Mouse (Mus musculus): Measurements from ENCODE around the gene Tspan7. TPM values are rescaled to one million over a fixed set of nuclear protein-coding genes. Genes with fewer than 3 reads are reported as not detected.

The Tspan7 gene
- polyA plus RNA-seq, 1 experiment from 2014 or later, result 86.0 TPM

DNA sequence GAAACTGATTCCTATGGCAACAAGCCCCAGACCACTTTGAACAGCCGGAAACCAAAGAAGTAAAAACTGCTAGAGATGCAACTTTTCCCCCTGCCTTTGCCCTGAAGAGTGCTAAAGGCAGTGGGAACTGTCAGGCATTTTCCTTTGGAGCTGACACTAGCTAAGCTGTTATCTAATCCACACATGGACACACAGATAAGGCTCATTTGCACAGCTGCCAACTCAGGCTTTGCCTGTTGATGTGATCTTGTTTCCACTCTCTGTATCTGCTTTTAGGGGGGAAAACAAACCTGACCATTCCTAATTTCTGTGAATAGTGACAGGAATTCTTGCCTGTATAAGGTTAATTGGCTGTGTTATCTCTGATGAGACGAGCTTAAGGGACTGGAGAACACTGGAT lies 17.7 kb downstream of the Tspan7 start:
- Histone ChIP-seq H3K9me3 (replicated peaks) (no peaks in the 10 kb centered on the region), H3K4me2 (no peak overlapping the region), H3K36me3 (no peaks in the 10 kb centered on the region), H3K27ac (no peak overlapping the region), H3K27me3 (no peaks in the 10 kb centered on the region), H3K9ac (no peak overlapping the region), H3K4me1 (replicated peaks) (peaks cover 3% of the 10 kb centered on the region; the same call in 1 of the 2 replicates), H3K4me3 (no peak overlapping the region)
- 23% methylated on average over 2 of the region's 2 CpGs for WGBS
- no peak for ATAC-seq (replicated peaks; ENCODE audit: insufficient number of reproducible peaks, insufficient read depth, low FRiP score, low read depth)

- Histone ChIP-seq H3K27ac (no peak overlapping the region), H3K27me3 (no peaks in the 10 kb centered on the region), H3K4me3 (no peak overlapping the region), H3K4me1 (replicated peaks) (peaks cover 2% of the 10 kb centered on the region; the same call in 1 of the 2 replicates), H3K36me3 (no peaks in the 10 kb centered on the region), H3K4me2 (no peak overlapping the region), H3K9me3 (replicated peaks) (no peaks in the 10 kb centered on the region), H3K9ac (no peak overlapping the region)
- 44% methylated on average over 5 of the region's 5 CpGs for WGBS
- ATAC-seq (replicated peaks; ENCODE audit: insufficient number of reproducible peaks, insufficient read depth, low FRiP score, low read depth), result no peak
Observed at GRCm38 (mm10) chrX:10514417-10514816, 29.5 kb downstream of the Tspan7 start.

- no peaks in the 10 kb centered on the region for H3K36me3 ChIP-seq
- 44% methylated on average over 3 of the region's 3 CpGs for WGBS
- no peak for ATAC-seq (replicated peaks; ENCODE audit: insufficient number of reproducible peaks, insufficient read depth, low FRiP score, low read depth)
- H3K4me1 ChIP-seq (replicated peaks), result peaks cover 2% of the 10 kb centered on the region; the same call in 1 of the 2 replicates
- no peak overlapping the region for H3K4me2 ChIP-seq
- no peak overlapping the region for H3K9ac ChIP-seq
- H3K27me3 ChIP-seq, result no peaks in the 10 kb centered on the region
- no peak overlapping the region for H3K4me3 ChIP-seq
- H3K9me3 ChIP-seq (replicated peaks), result no peaks in the 10 kb centered on the region
- no peak overlapping the region for H3K27ac ChIP-seq
Observed at GRCm38 (mm10) chrX:10514971-10515370, 30.0 kb downstream of the Tspan7 start.

- no peak overlapping the region for H3K4me2 ChIP-seq
- WGBS, result 80% methylated on average over 7 of the region's 7 CpGs
- no peaks in the 10 kb centered on the region for H3K27me3 ChIP-seq
- no peak overlapping the region for H3K9ac ChIP-seq
- ATAC-seq (replicated peaks; ENCODE audit: insufficient number of reproducible peaks, insufficient read depth, low FRiP score, low read depth), result no peak
- H3K27ac ChIP-seq, result no peak overlapping the region
- H3K4me1 ChIP-seq (replicated peaks), result peaks cover 2% of the 10 kb centered on the region; the same call in 1 of the 2 replicates
- no peak overlapping the region for H3K4me3 ChIP-seq
- no peaks in the 10 kb centered on the region for H3K9me3 ChIP-seq (replicated peaks)
- H3K36me3 ChIP-seq, result no peaks in the 10 kb centered on the region
Observed at GRCm38 (mm10) chrX:10516448-10516847, 31.5 kb downstream of the Tspan7 start.

DNA sequence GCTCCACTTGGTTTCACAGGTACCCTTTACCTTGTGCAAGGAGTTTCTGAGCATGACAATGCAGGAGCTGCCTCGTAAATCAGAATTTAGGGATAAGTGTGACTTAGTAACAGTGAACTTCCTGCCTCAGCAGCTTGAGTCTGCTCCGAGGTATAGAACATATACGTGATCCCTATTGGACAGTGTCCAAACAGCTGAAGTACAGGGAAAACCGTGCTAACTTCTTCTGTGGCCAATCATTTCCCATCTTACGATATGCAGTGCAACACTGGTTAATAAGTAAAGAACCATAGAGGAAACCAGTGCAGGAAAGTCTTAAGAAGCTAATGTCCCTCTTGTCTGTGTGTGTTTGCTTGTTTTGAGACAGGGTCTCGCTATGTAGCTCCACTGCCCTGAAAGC lies 32.0 kb downstream of the Tspan7 start:
- no peaks in the 10 kb centered on the region for H3K36me3 ChIP-seq
- no peaks in the 10 kb centered on the region for H3K27me3 ChIP-seq
- H3K4me1 ChIP-seq (replicated peaks), result peaks cover 2% of the 10 kb centered on the region; the same call in 1 of the 2 replicates
- H3K4me2 ChIP-seq, result no peak overlapping the region
- no peak overlapping the region for H3K27ac ChIP-seq
- WGBS, result 73% methylated on average over 6 of the region's 6 CpGs
- no peak overlapping the region for H3K4me3 ChIP-seq
- H3K9ac ChIP-seq, result no peak overlapping the region
- no peak for ATAC-seq (replicated peaks; ENCODE audit: insufficient number of reproducible peaks, insufficient read depth, low FRiP score, low read depth)
- H3K9me3 ChIP-seq (replicated peaks), result no peaks in the 10 kb centered on the region

- Histone ChIP-seq H3K4me3 (no peak overlapping the region), H3K27me3 (no peaks in the 10 kb centered on the region), H3K27ac (no peak overlapping the region), H3K4me1 (replicated peaks) (peaks cover 2% of the 10 kb centered on the region; the same call in 1 of the 2 replicates), H3K9ac (no peak overlapping the region), H3K4me2 (no peak overlapping the region), H3K36me3 (no peaks in the 10 kb centered on the region), H3K9me3 (replicated peaks) (no peaks in the 10 kb centered on the region)
- no peak for ATAC-seq (replicated peaks; ENCODE audit: insufficient number of reproducible peaks, insufficient read depth, low FRiP score, low read depth)
- 69% methylated on average over 4 of the region's 4 CpGs for whole genome bisulfite sequencing
Observed at GRCm38 (mm10) chrX:10517756-10518155, 32.8 kb downstream of the Tspan7 start.

- peak overlapping the region; percentile 61 for H3K27ac ChIP-seq
- 38% methylated on average over 5 of the region's 5 CpGs for WGBS
- H3K9me3 ChIP-seq (replicated peaks), result no peaks in the 10 kb centered on the region
- peaks cover 2% of the 10 kb centered on the region; the same call in 1 of the 2 replicates for H3K4me1 ChIP-seq (replicated peaks)
- no peaks in the 10 kb centered on the region for H3K36me3 ChIP-seq
- no peak; the same call in 1 of the 2 replicates for ATAC-seq (replicated peaks; ENCODE audit: insufficient number of reproducible peaks, insufficient read depth, low FRiP score, low read depth)
- no peak overlapping the region for H3K4me3 ChIP-seq
- no peaks in the 10 kb centered on the region for H3K27me3 ChIP-seq
- H3K4me2 ChIP-seq, result no peak overlapping the region
- no peak overlapping the region for H3K9ac ChIP-seq
Observed at GRCm38 (mm10) chrX:10518510-10518909, 33.6 kb downstream of the Tspan7 start.

GRCm38 (mm10) chrX:10535450-10535849 lies 50.5 kb downstream of the Tspan7 start:
- 15% methylated on average over 2 of the region's 2 CpGs for WGBS
- H3K4me3 ChIP-seq, result no peak overlapping the region
- ATAC-seq (replicated peaks; ENCODE audit: insufficient number of reproducible peaks, insufficient read depth, low FRiP score, low read depth), result no peak

DNA sequence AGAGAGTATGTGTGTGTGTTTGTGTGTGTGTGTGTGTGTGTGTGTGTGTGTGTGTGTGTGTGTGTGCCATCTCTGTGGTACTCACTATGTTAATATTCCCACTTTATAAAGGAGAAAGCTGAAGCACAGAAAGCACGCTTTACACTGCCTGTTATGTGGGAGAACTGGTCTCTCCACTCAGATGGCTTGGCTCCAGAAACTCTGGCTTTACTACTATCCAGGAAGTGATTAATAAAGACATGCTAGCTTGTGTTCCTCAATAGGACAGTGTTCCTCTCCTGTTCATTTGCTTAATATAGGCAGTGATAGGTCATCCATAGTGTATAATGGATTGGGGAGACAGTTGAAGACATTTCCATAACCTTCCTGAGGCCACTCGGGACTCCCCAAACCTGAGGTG lies 54.1 kb downstream of the Tspan7 start:
- Histone ChIP-seq H3K9ac (no peak overlapping the region), H3K27ac (peak overlapping the region; percentile 57), H3K27me3 (no peaks in the 10 kb centered on the region), H3K9me3 (replicated peaks) (no peaks in the 10 kb centered on the region), H3K36me3 (no peaks in the 10 kb centered on the region), H3K4me1 (replicated peaks) (peaks cover 8% of the 10 kb centered on the region), H3K4me3 (no peak overlapping the region), H3K4me2 (no peak overlapping the region)
- 66% methylated on average over 2 of the region's 2 CpGs for WGBS
- ATAC-seq (replicated peaks; ENCODE audit: insufficient number of reproducible peaks, insufficient read depth, low FRiP score, low read depth), result no peak

More at GRCm38 (mm10) chrX:10535450-10535849, 50.5 kb downstream of the Tspan7 start:
- H3K4me2 ChIP-seq, result no peak overlapping the region
- H3K36me3 ChIP-seq, result no peaks in the 10 kb centered on the region
- H3K9ac ChIP-seq, result no peak overlapping the region
- peaks cover 8% of the 10 kb centered on the region for H3K4me1 ChIP-seq (replicated peaks)
- no peaks in the 10 kb centered on the region for H3K27me3 ChIP-seq
- no peaks in the 10 kb centered on the region for H3K9me3 ChIP-seq (replicated peaks)
- no peak overlapping the region for H3K27ac ChIP-seq

DNA sequence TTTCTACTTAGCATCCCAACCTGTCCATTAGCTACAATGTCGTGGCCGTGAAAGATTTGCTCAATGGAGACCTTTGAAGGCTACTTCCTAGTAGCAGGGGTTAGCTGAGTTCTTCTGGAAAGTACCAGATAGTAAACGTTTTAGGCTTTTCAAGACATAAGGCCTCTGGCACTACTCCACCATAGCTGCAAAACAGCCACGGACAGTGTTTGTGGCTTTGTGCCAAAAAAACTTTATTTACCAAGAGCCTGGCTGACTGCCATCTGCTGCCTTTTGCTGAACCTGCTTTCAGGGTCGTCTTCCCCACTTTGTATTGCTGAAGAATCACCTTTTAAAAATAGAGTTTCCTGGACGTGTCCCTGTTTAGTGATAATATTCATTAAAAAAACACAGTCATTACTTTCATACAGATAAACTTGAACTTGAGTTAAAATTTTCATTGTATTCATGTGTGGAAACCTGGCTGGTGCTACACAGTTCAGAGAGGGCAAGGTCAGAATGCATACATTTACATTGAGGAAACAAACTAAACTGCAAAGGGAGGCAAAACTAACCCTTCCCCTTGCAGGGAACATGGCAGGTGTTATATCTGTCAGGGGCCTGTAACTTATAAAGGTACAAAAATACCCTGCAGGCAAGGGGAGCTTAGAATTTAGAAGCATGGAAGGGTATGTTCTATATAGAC lies 54.7 kb downstream of the Tspan7 start:
- Histone ChIP-seq H3K9ac (no peak overlapping the region), H3K27me3 (no peaks in the 10 kb centered on the region), H3K4me1 (replicated peaks) (peaks cover 8% of the 10 kb centered on the region), H3K27ac (peak overlapping the region; percentile 57), H3K9me3 (replicated peaks) (no peaks in the 10 kb centered on the region), H3K4me3 (no peak overlapping the region), H3K36me3 (no peaks in the 10 kb centered on the region), H3K4me2 (no peak overlapping the region)
- WGBS, result 29% methylated on average over 6 of the region's 6 CpGs
- ATAC-seq (replicated peaks; ENCODE audit: insufficient number of reproducible peaks, insufficient read depth, low FRiP score, low read depth), result no peak

- no peaks in the 10 kb centered on the region for H3K9me3 ChIP-seq (replicated peaks)
- no peak for ATAC-seq (replicated peaks; ENCODE audit: insufficient number of reproducible peaks, insufficient read depth, low FRiP score, low read depth)
- H3K27me3 ChIP-seq, result no peaks in the 10 kb centered on the region
- no peak overlapping the region for H3K4me2 ChIP-seq
- H3K4me3 ChIP-seq, result no peak overlapping the region
- no peak overlapping the region for H3K27ac ChIP-seq
- WGBS, result 75% methylated on average over 3 of the region's 3 CpGs
- no peak overlapping the region for H3K9ac ChIP-seq
- H3K4me1 ChIP-seq (replicated peaks), result no peaks in the 10 kb centered on the region
- no peaks in the 10 kb centered on the region for H3K36me3 ChIP-seq
Observed at GRCm38 (mm10) chrX:10546840-10547239, 61.9 kb downstream of the Tspan7 start.

DNA sequence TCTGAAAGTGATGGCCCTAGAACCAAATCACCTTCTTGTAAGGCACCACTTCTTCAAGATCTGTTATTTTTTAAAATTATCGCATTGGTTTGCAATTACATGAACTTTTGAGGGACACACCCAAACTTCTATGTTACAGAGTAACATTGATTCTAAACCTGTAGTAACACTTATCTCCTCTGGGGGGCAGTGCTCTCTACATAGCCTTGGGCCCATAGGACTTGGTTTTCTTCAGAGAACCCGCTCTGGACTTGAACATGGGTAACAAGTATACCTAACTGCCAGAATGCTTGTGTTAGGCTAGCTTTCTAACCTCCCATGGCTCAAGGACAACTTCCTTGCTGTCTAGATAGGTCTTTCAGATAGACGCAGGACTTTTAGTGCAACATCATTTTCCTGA lies 64.8 kb downstream of the Tspan7 start:
- no peaks in the 10 kb centered on the region for H3K4me1 ChIP-seq (replicated peaks)

More for the DNA sequence above, 64.8 kb downstream of the Tspan7 start:
- no peak for ATAC-seq (replicated peaks; ENCODE audit: insufficient number of reproducible peaks, insufficient read depth, low FRiP score, low read depth)
- H3K9ac ChIP-seq, result no peak overlapping the region
- H3K4me2 ChIP-seq, result no peak overlapping the region
- no peak overlapping the region for H3K4me3 ChIP-seq
- 66% methylated on average over 3 of the region's 3 CpGs for WGBS
- no peaks in the 10 kb centered on the region for H3K36me3 ChIP-seq
- no peaks in the 10 kb centered on the region for H3K9me3 ChIP-seq (replicated peaks)
- no peaks in the 10 kb centered on the region for H3K27me3 ChIP-seq
- H3K27ac ChIP-seq, result no peak overlapping the region
